Mouse (Mus musculus): ENCODE measurements around the gene Izumo1r. TPM values are rescaled to one million over a fixed set of nuclear protein-coding genes. Genes with fewer than 3 reads are reported as not detected.

Gene Izumo1r
- total RNA-seq (2021): under 1 TPM in 1 of 2 experiments, not detected in 1; 0.39 TPM
- long read RNA-seq, experiment 1: 0 reads
- long read RNA-seq, experiment 2: 0 reads

- DNase-seq: no peak
Measured at GRCm38 (mm10) chr9:14903581-14904378, at the start of gene Izumo1r. Gene Izumo1r, minus strand, starts transcription at chr9:14903949.

DNA sequence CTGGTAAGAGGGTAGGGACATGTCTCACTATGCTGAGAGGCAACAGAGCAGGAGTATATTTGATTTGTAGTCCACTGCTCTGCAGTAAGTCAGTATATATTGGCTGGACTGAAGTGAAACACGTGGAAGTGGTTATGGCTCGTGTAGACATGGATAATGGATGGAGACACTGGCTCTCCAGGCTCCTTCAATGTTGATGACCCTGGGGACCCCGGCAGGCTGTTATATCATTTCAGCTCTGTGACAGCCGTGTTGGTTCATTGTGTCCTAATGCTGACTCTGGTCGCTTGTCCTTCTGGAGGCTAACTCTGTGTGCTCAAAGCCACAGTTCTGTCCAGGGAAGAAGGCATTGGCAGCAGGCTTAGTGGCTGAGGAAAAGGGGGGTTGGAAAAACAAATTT lies 47.3 kb upstream of the Izumo1r start:
- intact Hi-C loops (cut with DNase I): no loop called here
- no peak for DNase-seq

More at GRCm38 (mm10) chr9:14903581-14904378, at the start of gene Izumo1r:
- intact Hi-C loops (cut with DNase I): no loop called here

GRCm38 (mm10) chr9:14948843-14949242 lies 45.1 kb upstream of the Izumo1r start:
- DNase-seq: no peak
- intact Hi-C loops (cut with DNase I): no loop called here

GRCm38 (mm10) chr9:14946677-14947076 lies 42.9 kb upstream of the Izumo1r start:
- DNase-seq: no peak
- intact Hi-C loops (cut with DNase I): no loop called here

DNA sequence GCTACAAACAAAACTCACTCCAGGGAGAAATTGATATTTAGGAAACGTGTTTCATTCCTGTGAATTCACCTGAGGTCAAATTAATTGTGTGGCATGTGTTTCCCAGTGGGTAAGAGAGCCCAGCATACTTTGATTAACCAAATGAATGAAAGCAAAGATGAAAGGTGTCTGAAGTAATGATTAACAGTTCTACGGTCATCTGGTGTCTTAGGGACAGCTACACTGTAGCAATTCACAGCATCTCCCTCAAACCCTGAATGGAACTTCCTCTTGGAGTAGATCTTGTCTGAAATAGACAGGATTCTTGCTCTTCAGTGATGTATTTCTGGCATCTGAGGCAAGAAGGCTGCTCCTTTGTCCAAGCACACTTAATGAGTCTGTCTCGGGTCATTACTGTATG lies 42.2 kb upstream of the Izumo1r start:
- intact Hi-C loops (cut with DNase I): no loop called here
- no peak for DNase-seq

GRCm38 (mm10) chr9:14942143-14942720 lies 38.5 kb upstream of the Izumo1r start:
- intact Hi-C loops (cut with DNase I): no loop called here
- no peak for DNase-seq

DNA sequence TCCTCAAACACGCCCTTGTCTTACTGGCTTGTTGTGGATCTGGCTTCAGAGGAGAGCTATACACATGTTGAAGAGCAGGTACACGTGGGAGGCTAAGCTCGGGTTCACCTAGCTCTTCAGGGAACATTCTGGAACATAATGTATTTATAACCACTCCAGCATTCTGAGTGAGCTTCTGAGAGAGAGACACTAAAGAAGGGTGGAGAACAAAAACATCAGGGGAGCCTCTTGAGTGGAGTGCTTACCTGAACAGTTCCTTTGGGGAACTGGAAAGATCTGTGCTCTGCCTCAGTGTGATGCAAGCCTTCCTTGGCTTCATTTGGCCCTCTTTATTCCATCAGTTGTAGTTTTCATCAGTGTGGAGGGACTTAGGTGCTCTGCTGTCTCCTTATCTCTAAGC lies 35.9 kb upstream of the Izumo1r start:
- DNase-seq: no peak
- intact Hi-C loops (cut with DNase I): no loop called here

DNA sequence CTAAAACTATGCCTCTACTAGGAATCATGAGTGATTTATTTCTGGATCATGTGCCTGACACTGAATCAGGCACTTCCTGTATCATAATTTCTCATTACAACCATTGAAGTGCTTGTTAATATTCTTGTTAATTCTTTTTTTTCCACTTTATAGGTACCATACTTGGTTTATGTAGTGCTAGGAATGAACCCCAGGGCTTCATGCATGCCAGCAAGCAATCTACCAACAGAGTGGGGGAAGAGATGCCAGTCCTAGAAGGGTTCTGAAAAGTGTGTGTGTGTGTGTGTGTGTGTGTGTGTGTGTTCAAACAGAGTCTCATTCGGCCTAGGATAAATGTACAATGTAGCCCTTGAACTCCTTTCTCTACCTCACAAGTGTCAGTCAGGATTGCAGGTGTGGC lies 33.6 kb upstream of the Izumo1r start:
- no peak for DNase-seq
- intact Hi-C loops (cut with DNase I): no loop called here

GRCm38 (mm10) chr9:14934851-14935250 lies 31.1 kb upstream of the Izumo1r start:
- intact Hi-C loops (cut with DNase I): no loop called here
- no peak for DNase-seq

- DNase-seq: no peak
- intact Hi-C loops (cut with DNase I): no loop called here
Measured at GRCm38 (mm10) chr9:14931943-14932342, 28.2 kb upstream of the Izumo1r start.

GRCm38 (mm10) chr9:14931211-14931610 lies 27.5 kb upstream of the Izumo1r start:
- intact Hi-C loops (cut with DNase I): no loop called here
- no peak for DNase-seq

DNA sequence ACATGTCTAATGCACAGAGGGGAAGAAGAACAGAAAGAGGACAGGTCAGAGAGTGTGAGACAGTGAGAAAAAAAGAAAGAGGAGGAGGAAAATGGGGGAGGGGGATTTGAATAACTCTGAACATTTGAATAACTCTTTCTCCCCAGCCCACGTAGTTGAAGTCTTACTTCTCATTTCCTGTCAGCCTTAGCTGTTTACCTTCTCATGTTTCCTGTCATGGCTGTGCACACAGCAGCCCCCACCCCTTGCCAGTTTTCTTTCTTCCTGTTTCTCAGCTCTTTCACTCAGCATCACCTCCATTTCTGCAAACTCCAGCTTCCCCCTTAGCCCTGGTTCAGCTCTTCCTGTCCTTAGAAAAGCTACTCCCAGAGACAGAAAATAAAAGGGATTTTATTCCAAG lies 22.8 kb upstream of the Izumo1r start:
- intact Hi-C loops (cut with DNase I): no loop called here
- DNase-seq: no peak

GRCm38 (mm10) chr9:14923625-14924024 lies 19.9 kb upstream of the Izumo1r start:
- intact Hi-C loops (cut with DNase I): no loop called here
- no peak for DNase-seq

- intact Hi-C loops (cut with DNase I): no loop called here
- DNase-seq: no peak
Measured at GRCm38 (mm10) chr9:14921971-14922560, 18.3 kb upstream of the Izumo1r start.

DNA sequence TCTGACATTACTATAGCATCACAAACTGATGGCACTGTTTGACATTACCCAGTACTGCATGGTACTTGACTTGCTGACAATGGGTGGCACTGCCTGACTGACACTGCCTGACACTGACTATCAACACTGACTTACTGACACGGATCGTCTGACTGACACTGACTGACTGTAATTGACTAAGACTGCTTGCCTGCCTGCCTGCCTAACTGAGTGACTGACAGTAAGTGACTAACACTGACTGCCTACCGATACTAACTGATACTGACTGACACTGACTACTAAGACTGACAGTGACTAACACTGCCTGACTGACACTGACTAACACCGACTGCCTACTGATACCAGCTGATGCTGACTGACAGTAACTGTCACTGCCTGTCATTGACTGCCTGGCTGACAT lies 17.5 kb upstream of the Izumo1r start:
- no peak for DNase-seq
- intact Hi-C loops (cut with DNase I): no loop called here

DNA sequence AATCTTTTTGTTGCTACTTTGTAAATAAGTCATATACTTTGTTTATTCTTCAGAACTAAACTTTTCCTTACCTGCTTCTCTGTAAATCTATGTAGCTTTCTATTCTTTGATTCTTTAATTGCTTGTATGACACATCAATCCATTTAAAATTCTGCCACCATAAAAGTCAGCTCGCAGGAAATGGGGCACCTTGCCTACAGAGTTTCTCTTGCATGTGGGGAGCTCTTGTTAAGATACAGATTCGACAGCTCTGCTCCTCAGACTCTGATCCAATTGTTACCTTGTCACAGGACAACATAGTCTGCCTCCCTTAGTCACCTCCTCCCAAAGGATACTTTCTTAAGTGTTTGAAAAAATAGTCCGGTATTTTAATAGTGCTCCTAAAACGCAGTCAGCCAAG lies 16.9 kb upstream of the Izumo1r start:
- DNase-seq: no peak
- intact Hi-C loops (cut with DNase I): no loop called here

GRCm38 (mm10) chr9:14918825-14919668 lies 15.3 kb upstream of the Izumo1r start:
- intact Hi-C loops (cut with DNase I): no loop called here
- no peak for DNase-seq

GRCm38 (mm10) chr9:14917661-14918060 lies 13.9 kb upstream of the Izumo1r start:
- intact Hi-C loops (cut with DNase I): no loop called here
- DNase-seq: no peak

DNA sequence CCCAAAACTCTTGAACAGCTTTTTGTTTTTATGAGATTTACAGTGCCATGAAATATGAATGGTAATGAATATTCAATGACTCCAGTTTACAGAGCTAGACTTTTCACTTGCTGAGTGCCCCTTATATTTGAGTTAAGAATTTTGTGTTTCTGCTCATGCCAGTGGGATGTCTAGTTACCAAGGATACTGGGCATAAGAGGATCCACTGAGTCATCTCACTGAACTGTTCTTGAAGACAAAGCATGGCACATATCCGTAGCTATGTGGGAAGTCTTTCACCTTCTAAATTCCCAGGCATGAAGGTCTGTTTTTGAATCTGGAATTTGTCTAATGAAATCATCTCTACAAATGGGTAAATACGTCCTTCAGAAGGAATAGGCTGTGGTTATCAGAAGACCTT lies 8.3 kb upstream of the Izumo1r start:
- intact Hi-C loops (cut with DNase I): no loop called here
- no peak for DNase-seq

DNA sequence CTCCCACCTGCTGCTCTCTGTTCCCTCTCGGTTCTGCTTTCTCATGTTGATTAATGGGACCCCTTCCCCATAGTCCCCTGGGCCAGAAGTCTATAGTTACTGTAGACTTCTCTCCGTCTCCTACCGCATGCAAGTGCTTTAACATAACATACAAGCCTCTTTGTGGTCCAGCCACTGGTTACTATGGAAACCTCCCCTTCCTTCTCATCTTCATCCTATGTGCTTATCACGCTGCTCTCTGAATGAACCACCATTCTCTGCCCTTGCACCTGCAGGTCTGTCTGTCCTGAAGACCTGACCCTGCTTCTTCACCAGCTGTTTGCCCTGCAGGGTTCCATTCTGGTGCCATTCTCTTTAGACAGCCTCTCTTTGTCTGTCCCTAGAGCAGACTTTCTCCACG lies 6.2 kb upstream of the Izumo1r start:
- DNase-seq: no peak
- intact Hi-C loops (cut with DNase I): no loop called here

All from heart, postnatal 14 days (tissue).